In the genomic region with DNA sequence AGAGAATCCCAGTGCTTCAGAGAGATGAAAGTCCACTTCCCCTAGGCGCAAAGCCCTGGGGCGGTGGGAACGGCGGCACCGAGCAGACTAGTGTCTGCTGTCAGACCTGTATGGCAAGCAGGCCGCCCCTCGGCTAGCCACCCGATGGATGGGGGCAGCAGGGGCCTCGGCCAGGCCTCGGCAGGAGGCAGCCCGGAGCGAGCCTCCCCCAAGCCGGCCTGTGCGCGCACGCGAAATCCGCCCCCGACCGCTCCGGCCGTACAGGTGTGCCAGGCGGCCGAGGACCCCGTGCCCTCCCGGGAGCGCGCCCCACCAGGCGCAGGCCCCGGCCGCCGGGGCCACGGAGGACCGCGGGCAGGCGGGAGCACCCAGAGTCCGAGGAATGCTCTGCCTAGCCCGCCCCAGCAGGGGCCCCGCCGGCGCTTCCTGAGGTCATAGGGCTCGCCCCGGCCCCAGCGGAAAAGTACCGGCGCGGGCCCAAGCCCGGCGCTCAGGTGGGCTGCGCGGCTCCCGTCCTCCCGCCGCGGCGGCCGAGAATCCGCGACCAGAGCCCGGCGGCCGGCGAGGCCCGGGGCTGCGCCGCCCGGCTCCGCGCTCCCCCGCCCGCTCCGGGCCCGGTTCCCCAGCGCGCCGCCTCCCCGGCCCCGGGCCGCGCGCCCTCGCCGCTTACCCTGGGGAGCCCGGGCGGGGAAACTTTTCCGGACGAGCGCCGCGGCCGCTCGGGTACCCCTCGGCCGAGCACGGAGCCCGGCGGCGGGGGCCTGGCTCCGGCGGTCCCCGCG, we compare ENCODE assay signal across 8 mouse cellular contexts. TPM values are rescaled to one million over a fixed set of nuclear protein-coding genes. Genes with fewer than 3 reads are reported as not detected.
DNase-seq lines count a peak whose midpoint lies in the region; ATAC-seq and TF ChIP-seq lines count a peak whose summit lies in the region.

No protein-coding gene starts in this region.

- ATAC-seq in Patski: peak; percentile 22
- ATAC-seq in embryonic facial prominence, embryonic 12.5 days (ENCODE audit: insufficient number of reproducible peaks, insufficient read depth, low FRiP score, low TSS enrichment): 0 out of 2 replicates have a peak, but pooled peaks have one; percentile 58
- peak; percentile 66 for ATAC-seq in heart, postnatal 0 days (ENCODE audit: insufficient read depth, low read depth)
- peak; percentile 26; the same call in 1 of the 2 replicates for ATAC-seq in megakaryocyte, adult 5-6 weeks (ENCODE audit: poor library complexity, severe bottlenecking)
- ATAC-seq in stomach, embryonic 15.5 days (ENCODE audit: insufficient read depth, low FRiP score, low read depth): peak; percentile 32; the same call in 1 of the 2 replicates
- ATAC-seq in megakaryocyte progenitor cell, adult 5-6 weeks (replicated peaks; ENCODE audit: poor library complexity): no peak

- peak overlapping the region; percentile 65 for H3K4me3 ChIP-seq in C2C12 (ENCODE audit: insufficient read depth, poor library complexity, severe bottlenecking)
- H3K4me3 ChIP-seq in embryonic facial prominence, embryonic 12.5 days: peak overlapping the region; percentile 93
- peak overlapping the region; percentile 88 for H3K4me3 ChIP-seq in heart, postnatal 0 days (ENCODE audit: low read depth, low read length)
- H3K4me3 ChIP-seq in stomach, embryonic 15.5 days (replicated peaks): peak overlapping the region; percentile 82

- peak overlapping the region; percentile 95 for H3K4me2 ChIP-seq in embryonic facial prominence, embryonic 12.5 days (replicated peaks)
- H3K4me2 ChIP-seq in heart, postnatal 0 days (ENCODE audit: low read depth, low read length): peak overlapping the region; percentile 94
- peak overlapping the region; percentile 94 for H3K4me2 ChIP-seq in stomach, embryonic 15.5 days

- no peak for TF ChIP-seq EP300 in heart, postnatal 0 days (IDR thresholded peaks at IDR 0.05; ENCODE audit: low read depth)

- peaks cover 59% of the 10 kb centered on the region for H3K79me2 ChIP-seq in C2C12 (ENCODE audit: control insufficient read depth, insufficient read depth)

- H3K9ac ChIP-seq in embryonic facial prominence, embryonic 12.5 days: peak overlapping the region; percentile 96
- peak overlapping the region; percentile 99 for H3K9ac ChIP-seq in heart, postnatal 0 days (replicated peaks; ENCODE audit: low read depth, low read length)
- peak overlapping the region; percentile 89 for H3K9ac ChIP-seq in stomach, embryonic 15.5 days

- H3K36me3 ChIP-seq in C2C12 (ENCODE audit: control insufficient read depth, insufficient read depth): peaks cover 12% of the 10 kb centered on the region
- peaks cover 11% of the 10 kb centered on the region for H3K36me3 ChIP-seq in embryonic facial prominence, embryonic 12.5 days
- peaks cover 16% of the 10 kb centered on the region for H3K36me3 ChIP-seq in heart, postnatal 0 days (replicated peaks; ENCODE audit: control insufficient read depth, insufficient read depth, low read length)
- H3K36me3 ChIP-seq in stomach, embryonic 15.5 days: peaks cover 7% of the 10 kb centered on the region; the same call in 1 of the 2 replicates

- under 1% methylated on average over 81 of the region's 102 CpGs for WGBS in embryonic facial prominence, embryonic 12.5 days
- 1% methylated on average over 66 of the region's 102 CpGs for WGBS in heart, postnatal 0 days
- under 1% methylated on average over 98 of the region's 102 CpGs for WGBS in stomach, embryonic 15.5 days

- CTCF ChIA-PET in Patski (lab: Charles Lee): no interaction called here

- H3K27ac ChIP-seq in embryonic facial prominence, embryonic 12.5 days: peak overlapping the region; percentile 81
- peak overlapping the region; percentile 98 for H3K27ac ChIP-seq in heart, postnatal 0 days (ENCODE audit: low read depth)
- H3K27ac ChIP-seq in stomach, embryonic 15.5 days: peak overlapping the region; percentile 87

- no peaks in the 10 kb centered on the region for H3K9me3 ChIP-seq in embryonic facial prominence, embryonic 12.5 days
- no peaks in the 10 kb centered on the region for H3K9me3 ChIP-seq in heart, postnatal 0 days (replicated peaks; ENCODE audit: control insufficient read depth, low read length)
- H3K9me3 ChIP-seq in stomach, embryonic 15.5 days: no peaks in the 10 kb centered on the region

- peak overlapping the region; percentile 97 for H3ac ChIP-seq in C2C12 (ENCODE audit: control insufficient read depth, insufficient read length, low read depth)

- POLR2A ChIA-PET in Patski (lab: Charles Lee): no interaction called here

- peaks cover 30% of the 10 kb centered on the region for H3K79me3 ChIP-seq in C2C12 (ENCODE audit: low read depth)

- in situ Hi-C loops in Patski (cut with MboI; ENCODE audit: low pct_unique_long_range_greater_than_20kb): no loop called here

- no peak for DNase-seq in Patski (ENCODE audit: low read depth, low spot score)
- peak; percentile 36 for DNase-seq in heart, postnatal 0 days (ENCODE audit: low spot score)
- DNase-seq in kidney, postnatal 25 days: peak; percentile 60 to 86

- TF ChIP-seq CTCF in C2C12 (IDR thresholded peaks at IDR 0.05; ENCODE audit: control insufficient read depth, insufficient read depth, insufficient read length) (no peak), Patski (IDR thresholded peaks at IDR 0.05) (no peak)
- TF ChIP-seq CTCF in heart, postnatal 0 days (IDR thresholded peaks at IDR 0.05; ENCODE audit: low read depth): no peak

- peaks cover 26% of the 10 kb centered on the region for H3K4me1 ChIP-seq in embryonic facial prominence, embryonic 12.5 days
- H3K4me1 ChIP-seq in heart, postnatal 0 days (ENCODE audit: control insufficient read depth, insufficient read depth): peaks cover 26% of the 10 kb centered on the region; the same call in 1 of the 2 replicates
- peaks cover 19% of the 10 kb centered on the region for H3K4me1 ChIP-seq in stomach, embryonic 15.5 days

- H3K27me3 ChIP-seq in C2C12 (ENCODE audit: control insufficient read depth, insufficient read depth, insufficient read length): no peaks in the 10 kb centered on the region
- H3K27me3 ChIP-seq in Patski: no peaks in the 10 kb centered on the region
- H3K27me3 ChIP-seq in embryonic facial prominence, embryonic 12.5 days: peaks cover 8% of the 10 kb centered on the region
- H3K27me3 ChIP-seq in heart, postnatal 0 days (ENCODE audit: control insufficient read depth, insufficient read depth, low read length): no peaks in the 10 kb centered on the region
- H3K27me3 ChIP-seq in stomach, embryonic 15.5 days (replicated peaks): no peaks in the 10 kb centered on the region

TF ChIP-seq in C2C12, 6 proteins besides CTCF, POLR2A, EP300 and RAD21 (continues in another document):
- TF ChIP-seq MYOG (IDR thresholded peaks at IDR 0.05; ENCODE audit: control insufficient read depth, extremely low read depth, insufficient read length) (no peak), FOSL1 (IDR thresholded peaks at IDR 0.05; ENCODE audit: insufficient read depth, low read length, poor library complexity, severe bottlenecking) (no peak), MAX (IDR thresholded peaks at IDR 0.05) (no peak)

RNA-seq across cellular contexts. Expression of a gene that starts 3.2 kb away (rescaled TPM):
- polyA plus RNA-seq in C2C12 (2012; fragmentation: generic; extraction: Trizol): 63.6 TPM
- 120 TPM for polyA plus RNA-seq in Patski (2021)
- polyA plus RNA-seq in embryonic facial prominence, embryonic 12.5 days (2016; fragmentation: Nextera tagmentation; extraction: Ambion mirVana): 9.7 and 10.7 TPM in 2 replicates
- total RNA-seq in heart, postnatal 0 days (2014; rRNA removed; ENCODE audit: low replicate concordance): 67.6 and 79.0 TPM in 2 replicates
- 16.9 and 18.9 TPM in 2 replicates for polyA plus RNA-seq in heart, postnatal 0 days (2015; fragmentation: Nextera tagmentation; extraction: Ambion mirVana)
- total RNA-seq in megakaryocyte, adult 5-6 weeks (2015): 28.0 and 34.1 TPM in 2 replicates
- total RNA-seq in megakaryocyte, adult 5-6 weeks (2017): 13.8 and 21.3 TPM in 2 replicates
- polyA plus RNA-seq in stomach, embryonic 15.5 days (2015; fragmentation: Nextera tagmentation; extraction: Ambion mirVana): 11.6 and 12.5 TPM in 2 replicates
- total RNA-seq in megakaryocyte progenitor cell, adult 5-6 weeks (2015): 13.8 and 15.6 TPM in 2 replicates
- total RNA-seq in megakaryocyte progenitor cell, adult 5-6 weeks (2017): 7.2 and 10.2 TPM in 2 replicates

RNA-seq across cellular contexts. Expression of a gene that starts 14.3 kb away (rescaled TPM):
- polyA plus RNA-seq in C2C12 (2012; fragmentation: generic; extraction: Trizol) (0.82 TPM), Patski (2021) (5.6 TPM)
- polyA plus RNA-seq in embryonic facial prominence, embryonic 12.5 days (2016; fragmentation: Nextera tagmentation; extraction: Ambion mirVana): 11.0 and 12.2 TPM in 2 replicates
- total RNA-seq in heart, postnatal 0 days (2014; rRNA removed; ENCODE audit: low replicate concordance): 13.5 and 23.1 TPM in 2 replicates
- polyA plus RNA-seq in heart, postnatal 0 days (2015; fragmentation: Nextera tagmentation; extraction: Ambion mirVana): 9.2 and 9.7 TPM in 2 replicates
- total RNA-seq in megakaryocyte, adult 5-6 weeks (2015): 260 and 265 TPM in 2 replicates
- 252 and 267 TPM in 2 replicates for total RNA-seq in megakaryocyte, adult 5-6 weeks (2017)
- polyA plus RNA-seq in stomach, embryonic 15.5 days (2015; fragmentation: Nextera tagmentation; extraction: Ambion mirVana): 12.5 and 13.5 TPM in 2 replicates
- total RNA-seq in megakaryocyte progenitor cell, adult 5-6 weeks (2015): 117 and 126 TPM in 2 replicates
- total RNA-seq in megakaryocyte progenitor cell, adult 5-6 weeks (2017): 97.6 and 158 TPM in 2 replicates

RNA-seq across cellular contexts. Expression of a gene that starts 30.9 kb away (rescaled TPM):
- 21.5 TPM for polyA plus RNA-seq in C2C12 (2012; fragmentation: generic; extraction: Trizol)
- 129 TPM for polyA plus RNA-seq in Patski (2021)
- 31.0 and 31.6 TPM in 2 replicates for polyA plus RNA-seq in embryonic facial prominence, embryonic 12.5 days (2016; fragmentation: Nextera tagmentation; extraction: Ambion mirVana)
- total RNA-seq in heart, postnatal 0 days (2014; rRNA removed; ENCODE audit: low replicate concordance): 30.2 and 55.2 TPM in 2 replicates
- 7.2 and 7.7 TPM in 2 replicates for polyA plus RNA-seq in heart, postnatal 0 days (2015; fragmentation: Nextera tagmentation; extraction: Ambion mirVana)
- 23.3 and 25.3 TPM in 2 replicates for total RNA-seq in megakaryocyte, adult 5-6 weeks (2015)
- 27.8 and 39.5 TPM in 2 replicates for total RNA-seq in megakaryocyte, adult 5-6 weeks (2017)
- polyA plus RNA-seq in stomach, embryonic 15.5 days (2015; fragmentation: Nextera tagmentation; extraction: Ambion mirVana): 16.3 and 16.4 TPM in 2 replicates
- total RNA-seq in megakaryocyte progenitor cell, adult 5-6 weeks (2015): 31.2 and 32.6 TPM in 2 replicates
- total RNA-seq in megakaryocyte progenitor cell, adult 5-6 weeks (2017): 37.9 and 44.0 TPM in 2 replicates

RNA-seq across cellular contexts. Expression of a gene that starts 59.1 kb away (rescaled TPM):
- 55.9 TPM for polyA plus RNA-seq in C2C12 (2012; fragmentation: generic; extraction: Trizol)
- 78.7 TPM for polyA plus RNA-seq in Patski (2021)
- 23.2 and 27.4 TPM in 2 replicates for polyA plus RNA-seq in embryonic facial prominence, embryonic 12.5 days (2016; fragmentation: Nextera tagmentation; extraction: Ambion mirVana)
- total RNA-seq in heart, postnatal 0 days (2014; rRNA removed; ENCODE audit: low replicate concordance): 19.8 and 28.5 TPM in 2 replicates
- polyA plus RNA-seq in heart, postnatal 0 days (2015; fragmentation: Nextera tagmentation; extraction: Ambion mirVana): 14.5 and 17.8 TPM in 2 replicates
- 6.7 and 8.5 TPM in 2 replicates for total RNA-seq in megakaryocyte, adult 5-6 weeks (2015)
- 6.1 and 11.1 TPM in 2 replicates for total RNA-seq in megakaryocyte, adult 5-6 weeks (2017)
- polyA plus RNA-seq in stomach, embryonic 15.5 days (2015; fragmentation: Nextera tagmentation; extraction: Ambion mirVana): 16.4 and 20.1 TPM in 2 replicates
- total RNA-seq in megakaryocyte progenitor cell, adult 5-6 weeks (2015): 15.1 and 20.4 TPM in 2 replicates
- total RNA-seq in megakaryocyte progenitor cell, adult 5-6 weeks (2017): 9.1 and 24.0 TPM in 2 replicates
